In the genomic region with DNA sequence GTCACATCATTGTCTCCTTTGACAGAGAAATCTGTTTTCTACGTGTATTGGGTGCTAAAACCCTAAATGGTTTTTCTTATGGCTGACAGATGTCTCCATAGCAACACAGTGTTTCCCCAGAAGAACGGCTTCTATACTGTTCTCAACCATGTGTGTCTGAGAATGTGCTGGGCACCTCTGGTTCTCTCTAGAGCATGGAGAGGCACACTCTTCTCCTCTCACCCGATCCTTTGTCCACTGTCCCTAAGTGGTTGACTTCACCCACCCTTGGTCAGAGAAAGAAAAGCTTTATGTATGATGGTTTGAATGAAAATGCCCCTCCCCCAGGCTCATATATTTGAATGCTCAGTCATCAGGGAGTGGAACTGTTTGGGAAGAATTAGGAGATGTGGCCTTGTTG, we compare ENCODE assay signal across 30 mouse cellular contexts. TPM values are rescaled to one million over a fixed set of nuclear protein-coding genes. Genes with fewer than 3 reads are reported as not detected.
DNase-seq lines count a peak whose midpoint lies in the region; ATAC-seq lines count a peak whose summit lies in the region.
"Had no signal": no experiment of that assay in that cellular context is flagged by ENCODE, and none has a peak within 500 bp of the region (broad histone marks: within the 10 kb centered on the region; RNA-seq: fewer than 3 reads in every experiment).

No protein-coding gene starts in this region.

- no peak overlapping the region for H3K4me2 ChIP-seq in hindbrain, embryonic 11.5 days (replicated peaks; ENCODE audit: low read depth, low read length)
- H3K4me2 ChIP-seq in hindbrain, embryonic 13.5 days, result no peak overlapping the region
- H3K4me2 ChIP-seq in neural tube, embryonic 14.5 days (ENCODE audit: low read depth, low read length), result no peak overlapping the region
- H3K4me2 ChIP-seq: embryonic facial prominence, embryonic 13.5 days; heart, embryonic 11.5 days; kidney, embryonic 15.5 days; midbrain, embryonic 15.5 days had no signal

- 0 out of 2 replicates have a peak, but pooled peaks have one; percentile 45 for ATAC-seq in hindbrain, embryonic 11.5 days (ENCODE audit: low FRiP score)
- ATAC-seq in hindbrain, embryonic 13.5 days (ENCODE audit: low FRiP score), result peak; percentile 63; the same call in 1 of the 2 replicates
- peak; percentile 17; the same call in 1 of the 2 replicates for ATAC-seq in neural tube, embryonic 14.5 days (ENCODE audit: low read depth)
- ATAC-seq: activated CD4-positive, CD25-positive, alpha-beta regulatory T cell, adult 4 months; inflammation-experienced regulatory T-cells, adult 6 months; midbrain, embryonic 15.5 days had no signal

- H3K27ac ChIP-seq in hindbrain, embryonic 11.5 days (ENCODE audit: low read depth, low read length), result no peak overlapping the region
- H3K27ac ChIP-seq in hindbrain, embryonic 10.5 days, result no peak overlapping the region
- H3K27ac ChIP-seq in hindbrain, embryonic 13.5 days, result no peak overlapping the region
- H3K27ac ChIP-seq in neural tube, embryonic 14.5 days (ENCODE audit: low read depth, low read length), result no peak overlapping the region
- H3K27ac ChIP-seq: embryonic facial prominence, embryonic 13.5 days; forebrain, embryonic 10.5 days; kidney, embryonic 15.5 days; liver, embryonic 14.5 days; macrophage; midbrain, embryonic 15.5 days had no signal

- DNase-seq in embryo, embryonic 10.5 days (ENCODE audit: low spot score), result peak; percentile 33
- DNase-seq in embryo, embryonic 10 days (ENCODE audit: low spot score), result no peak
- peak; percentile 35 for DNase-seq in hindbrain, embryonic 11.5 days (ENCODE audit: low spot score)
- DNase-seq in hindbrain, embryonic 10.5 days (ENCODE audit: low spot score), result no peak
- DNase-seq in spleen, postnatal 10 days (ENCODE audit: low spot score in 2 of 2), result no peak
- DNase-seq: adrenal gland, adult 2 months; adrenal gland, postnatal 36 days; cerebellum, adult 2 months; cerebellum, postnatal 14 days; gastrocnemius, postnatal 14 days; heart, adult 18-20 months; heart, postnatal 4 days; kidney, adult 11 months; kidney, postnatal 25 days; liver; lung, adult 2 months; lung, postnatal 10 days; right cerebral cortex, postnatal 25 days had no signal

- no peaks in the 10 kb centered on the region for H3K9me3 ChIP-seq in hindbrain, embryonic 11.5 days (ENCODE audit: control insufficient read depth, low read length)
- no peaks in the 10 kb centered on the region for H3K9me3 ChIP-seq in hindbrain, embryonic 10.5 days
- no peaks in the 10 kb centered on the region for H3K9me3 ChIP-seq in hindbrain, embryonic 13.5 days
- H3K9me3 ChIP-seq in neural tube, embryonic 14.5 days (ENCODE audit: control insufficient read depth, low read length), result no peaks in the 10 kb centered on the region
- H3K9me3 ChIP-seq: embryonic facial prominence, embryonic 13.5 days; kidney, embryonic 15.5 days; midbrain, embryonic 15.5 days had no signal

- 36% methylated on average over 3 of the region's 3 CpGs for WGBS in hindbrain, embryonic 11.5 days
- WGBS in hindbrain, embryonic 10.5 days, result 49% methylated on average over 3 of the region's 3 CpGs
- 26% methylated on average over 3 of the region's 3 CpGs for WGBS in hindbrain, embryonic 13.5 days
- WGBS in neural tube, embryonic 14.5 days, result 23% methylated on average over 3 of the region's 3 CpGs

- H3K4me3 ChIP-seq in hindbrain, embryonic 11.5 days (ENCODE audit: low read depth, low read length), result no peak overlapping the region
- no peak overlapping the region for H3K4me3 ChIP-seq in hindbrain, embryonic 10.5 days
- no peak overlapping the region for H3K4me3 ChIP-seq in hindbrain, embryonic 13.5 days
- H3K4me3 ChIP-seq in neural tube, embryonic 14.5 days (ENCODE audit: low read depth, low read length), result no peak overlapping the region
- H3K4me3 ChIP-seq: embryonic facial prominence, embryonic 13.5 days; forebrain, embryonic 10.5 days; kidney, embryonic 15.5 days; midbrain, embryonic 15.5 days had no signal

- no peak overlapping the region for H3K9ac ChIP-seq in hindbrain, embryonic 11.5 days (ENCODE audit: low read depth, low read length)
- no peak overlapping the region for H3K9ac ChIP-seq in hindbrain, embryonic 13.5 days
- no peak overlapping the region for H3K9ac ChIP-seq in neural tube, embryonic 14.5 days (replicated peaks; ENCODE audit: low read depth, low read length)
- H3K9ac ChIP-seq: embryonic facial prominence, embryonic 13.5 days; kidney, embryonic 15.5 days; liver, embryonic 14.5 days; midbrain, embryonic 15.5 days had no signal

- H3K4me1 ChIP-seq in hindbrain, embryonic 11.5 days (replicated peaks; ENCODE audit: control insufficient read depth, insufficient read depth, low read length), result no peaks in the 10 kb centered on the region
- peaks cover 13% of the 10 kb centered on the region; the same call in 1 of the 2 replicates for H3K4me1 ChIP-seq in hindbrain, embryonic 10.5 days (replicated peaks)
- peaks cover 5% of the 10 kb centered on the region; the same call in 1 of the 2 replicates for H3K4me1 ChIP-seq in hindbrain, embryonic 13.5 days (replicated peaks)
- no peaks in the 10 kb centered on the region for H3K4me1 ChIP-seq in neural tube, embryonic 14.5 days (ENCODE audit: control insufficient read depth, insufficient read depth, low read length)
- H3K4me1 ChIP-seq: embryonic facial prominence, embryonic 13.5 days; kidney, embryonic 15.5 days; midbrain, embryonic 15.5 days had no signal

- no peaks in the 10 kb centered on the region for H3K36me3 ChIP-seq in hindbrain, embryonic 11.5 days (ENCODE audit: control insufficient read depth, insufficient read depth, low read length)
- H3K36me3 ChIP-seq in hindbrain, embryonic 10.5 days, result no peaks in the 10 kb centered on the region
- H3K36me3 ChIP-seq in hindbrain, embryonic 13.5 days, result no peaks in the 10 kb centered on the region
- no peaks in the 10 kb centered on the region for H3K36me3 ChIP-seq in neural tube, embryonic 14.5 days (ENCODE audit: control insufficient read depth, insufficient read depth, low read length)
- H3K36me3 ChIP-seq: embryonic facial prominence, embryonic 13.5 days; forebrain, embryonic 10.5 days; kidney, embryonic 15.5 days; midbrain, embryonic 15.5 days had no signal

- H3K27me3 ChIP-seq in hindbrain, embryonic 11.5 days (ENCODE audit: control insufficient read depth, insufficient read depth, low read length), result no peaks in the 10 kb centered on the region
- H3K27me3 ChIP-seq in hindbrain, embryonic 10.5 days (ENCODE audit: insufficient read depth, poor library complexity, severe bottlenecking), result no peaks in the 10 kb centered on the region
- no peaks in the 10 kb centered on the region for H3K27me3 ChIP-seq in hindbrain, embryonic 13.5 days
- no peaks in the 10 kb centered on the region for H3K27me3 ChIP-seq in neural tube, embryonic 14.5 days (ENCODE audit: control insufficient read depth, insufficient read depth, low read length)
- H3K27me3 ChIP-seq: CH12.LX; embryonic facial prominence, embryonic 13.5 days; kidney, embryonic 15.5 days; midbrain, embryonic 15.5 days had no signal

RNA-seq across cellular contexts. Expression of a gene that starts 8.4 kb away (rescaled TPM):
- 15.7 and 16.4 TPM in 2 replicates for polyA plus RNA-seq in hindbrain, embryonic 11.5 days (2014; fragmentation: Nextera tagmentation; extraction: Ambion mirVana)
- polyA plus RNA-seq in hindbrain, embryonic 10.5 days (2016; fragmentation: Nextera tagmentation; extraction: Ambion mirVana), result 13.4 and 14.8 TPM in 2 replicates
- 9.9 and 10.0 TPM in 2 replicates for polyA plus RNA-seq in hindbrain, embryonic 13.5 days (2015; fragmentation: Nextera tagmentation; extraction: Ambion mirVana)
- 9.7 and 10.2 TPM in 2 replicates for polyA plus RNA-seq in neural tube, embryonic 14.5 days (2014; fragmentation: Nextera tagmentation; extraction: Ambion mirVana)

RNA-seq across cellular contexts. Expression of a gene that starts 50.3 kb away (rescaled TPM):
- 5.6 and 7.7 TPM in 2 replicates for polyA plus RNA-seq in hindbrain, embryonic 11.5 days (2014; fragmentation: Nextera tagmentation; extraction: Ambion mirVana)
- 4.2 and 5.8 TPM in 2 replicates for polyA plus RNA-seq in hindbrain, embryonic 10.5 days (2016; fragmentation: Nextera tagmentation; extraction: Ambion mirVana)
- 5.9 and 6.2 TPM in 2 replicates for polyA plus RNA-seq in hindbrain, embryonic 13.5 days (2015; fragmentation: Nextera tagmentation; extraction: Ambion mirVana)
- 4.6 TPM in 2 replicates for polyA plus RNA-seq in neural tube, embryonic 14.5 days (2014; fragmentation: Nextera tagmentation; extraction: Ambion mirVana)
- polyA plus RNA-seq: heart, embryonic 11.5 days; macrophage had no signal

Comparison
In these comparisons a context has a peak if more than half of its experiments do, and no peak if none do; other contexts are left out.
1. DNase-seq: peak in embryo, embryonic 10.5 days (single experiment) and hindbrain, embryonic 11.5 days (single experiment); none in embryo, embryonic 10 days (single experiment), hindbrain, embryonic 10.5 days (single experiment) and spleen, postnatal 10 days (0 of 2).
2. Peak in every context shown above with its lines, with median percentiles within 50 percentile points of each other: ATAC-seq.